Mouse (Mus musculus) gastrocnemius, postnatal 36 days (tissue): ENCODE data around the gene Tiprl. TPM values are rescaled to one million over a fixed set of nuclear protein-coding genes. Genes with fewer than 3 reads are reported as not detected.

ENCODE experiments used
- DNase-seq, 2 experiments: peaks; one replicate each; pipeline ENCODE4 v3.0.0; 2022
- intact Hi-C: fragments of 180-260 bp; cut with DNase I; formaldehyde crosslinking; loops from one replicate; pipeline ENCODE4 v1.15.1; 2025
- total RNA-seq, 2 experiments: library from RNA; stranded (reverse); gene quantifications; 2 replicates each; pipeline ENCODE4 v1.2.3; 2021

Tiprl gene
- total RNA-seq, 2 experiments from 2014 or later: 13.9 to 19.4 TPM

- intact Hi-C loops: no loop called here
- no peak for DNase-seq
Observed at GRCm38 (mm10) chr1:165205591-165205990, 31.2 kb downstream of the Tiprl start.

GRCm38 (mm10) chr1:165203488-165204035, 33.2 kb downstream of the Tiprl start:
- intact Hi-C loops: no loop called here
- no peak for DNase-seq

- no peak for DNase-seq
- intact Hi-C loops: no loop called here
Observed at GRCm38 (mm10) chr1:165201445-165202012, 35.3 kb downstream of the Tiprl start.

GRCm38 (mm10) chr1:165200748-165201147, 36.0 kb downstream of the Tiprl start:
- DNase-seq: no peak
- intact Hi-C loops: no loop called here

- intact Hi-C loops: no loop called here
- no peak for DNase-seq
Observed at GRCm38 (mm10) chr1:165199639-165200038, 37.2 kb downstream of the Tiprl start.

- intact Hi-C loops: no loop called here
- DNase-seq: no peak
Observed at GRCm38 (mm10) chr1:165198951-165199350, 37.8 kb downstream of the Tiprl start.

GRCm38 (mm10) chr1:165197875-165198274, 38.9 kb downstream of the Tiprl start:
- no peak for DNase-seq
- intact Hi-C loops: no loop called here

GRCm38 (mm10) chr1:165195396-165195960, 41.3 kb downstream of the Tiprl start:
- no peak for DNase-seq
- intact Hi-C loops: no loop called here

- intact Hi-C loops: no loop called here
- no peak for DNase-seq
Observed at GRCm38 (mm10) chr1:165194662-165195013, 42.2 kb downstream of the Tiprl start.

GRCm38 (mm10) chr1:165193880-165194661, 42.7 kb downstream of the Tiprl start, which contains the start of gene Sft2d2:
Gene Sft2d2, minus strand, starts transcription at chr1:165194438.
- intact Hi-C loops: no loop called here
- DNase-seq: peak; percentile 84 to 86

- intact Hi-C loops: no loop called here
- no peak for DNase-seq
Observed at GRCm38 (mm10) chr1:165193426-165193825, 43.4 kb downstream of the Tiprl start.

- DNase-seq: no peak
- intact Hi-C loops: no loop called here
Observed at GRCm38 (mm10) chr1:165192714-165193264, 44.0 kb downstream of the Tiprl start.

- intact Hi-C loops: no loop called here
- no peak for DNase-seq
Observed at GRCm38 (mm10) chr1:165192102-165192501, 44.7 kb downstream of the Tiprl start.

- intact Hi-C loops: no loop called here
- no peak for DNase-seq
Observed at GRCm38 (mm10) chr1:165191611-165192010, 45.2 kb downstream of the Tiprl start.

- intact Hi-C loops: no loop called here
- no peak for DNase-seq
Observed at GRCm38 (mm10) chr1:165190571-165191273, 46.1 kb downstream of the Tiprl start.

GRCm38 (mm10) chr1:165190068-165190467, 46.7 kb downstream of the Tiprl start:
- no peak for DNase-seq
- intact Hi-C loops: no loop called here

- DNase-seq: no peak
- intact Hi-C loops: no loop called here
Observed at GRCm38 (mm10) chr1:165188806-165189580, 47.8 kb downstream of the Tiprl start.

- intact Hi-C loops: no loop called here
- DNase-seq: no peak
Observed at GRCm38 (mm10) chr1:165187357-165187756, 49.4 kb downstream of the Tiprl start.

- DNase-seq: no peak
- intact Hi-C loops: no loop called here
Observed at GRCm38 (mm10) chr1:165186491-165186890, 50.3 kb downstream of the Tiprl start.

- no peak for DNase-seq
- intact Hi-C loops: no loop called here
Observed at GRCm38 (mm10) chr1:165185116-165185515, 51.7 kb downstream of the Tiprl start.
